Mouse (Mus musculus) kidney, postnatal 0 days (tissue): ENCODE measurements around the gene Tet1. TPM values are rescaled to one million over a fixed set of nuclear protein-coding genes. Genes with fewer than 3 reads are reported as not detected.

Source experiments
- ATAC-seq: fragments of 200-750 bp; cut with Nextera tagmentation; replicated peaks from 2 replicates; pipeline ENCODE4 v1.8.0; 2017; ENCODE audit warnings: low read depth, moderate number of reproducible peaks, moderate TSS enrichment, moderate library complexity; ENCODE audit not compliant: low FRiP score
- DNase-seq: peaks from one replicate; pipeline ENCODE4 v3.0.0-alpha.2; 2016; ENCODE audit warnings: low spot score
- H3K27ac ChIP-seq: fragments of 300-500 bp; sonication (generic); 2 replicates; pipeline ENCODE4 v1.5.1; 2014; ENCODE audit warnings: mild to moderate bottlenecking
- H3K27me3 ChIP-seq: fragments of 300-500 bp; sonication (generic); 2 replicates; pipeline ENCODE4 v1.6.1; 2014; ENCODE audit warnings: low read length, mixed read lengths; ENCODE audit not compliant: insufficient read depth
- H3K36me3 ChIP-seq: fragments of 300-500 bp; sonication (generic); 2 replicates; pipeline ENCODE4 v1.6.1; 2014; ENCODE audit warnings: low read length, mixed read lengths; ENCODE audit not compliant: insufficient read depth
- H3K4me1 ChIP-seq: fragments of 300-500 bp; sonication (generic); replicated peaks from 2 replicates; pipeline ENCODE4 v1.6.1; 2014; ENCODE audit warnings: antibody characterized with exemption, low read length, mixed read lengths; ENCODE audit not compliant: insufficient read depth
- H3K4me2 ChIP-seq: fragments of 300-500 bp; sonication (generic); 2 replicates; pipeline ENCODE4 v1.6.1; 2014; ENCODE audit warnings: mild to moderate bottlenecking, low read length, moderate library complexity, mixed read lengths
- H3K4me3 ChIP-seq: fragments of 300-500 bp; sonication (generic); replicated peaks from 2 replicates; pipeline ENCODE4 v1.5.1; 2014; ENCODE audit warnings: low read depth, low read length
- H3K9ac ChIP-seq: fragments of 300-500 bp; sonication (generic); 2 replicates; pipeline ENCODE4 v1.6.1; 2014; ENCODE audit warnings: low read depth, low read length
- H3K9me3 ChIP-seq: fragments of 300-500 bp; sonication (generic); replicated peaks from 2 replicates; pipeline ENCODE4 v1.6.1; 2016; ENCODE audit warnings: low read length, inconsistent platforms, mixed read lengths
- CTCF ChIP-seq: IDR thresholded peaks from 2 replicates; pipeline ENCODE4 v1.5.1; 2016; ENCODE audit warnings: antibody characterized with exemption, low read depth, mild to moderate bottlenecking, moderate library complexity
- WGBS: fragments of 180-500 bp; shearing (Covaris S2); extraction: QIAGEN DNeasy Blood & Tissue Kit; methylation state at CpG from one replicate; pipeline ENCODE4 v1.1.7; 2014; 5-methylcytosine and 5-hydroxymethylcytosine counted together
- polyA plus RNA-seq: library from polyadenylated mRNA; unstranded; fragments of >200 nt; fragmentation: Nextera tagmentation; extraction: Ambion mirVana; gene quantifications from 2 replicates; pipeline ENCODE4 v1.2.1, GENCODE M21; 2015

Gene Tet1
- polyA plus RNA-seq, 1 experiment from 2014 or later = 17.3 TPM

DNA sequence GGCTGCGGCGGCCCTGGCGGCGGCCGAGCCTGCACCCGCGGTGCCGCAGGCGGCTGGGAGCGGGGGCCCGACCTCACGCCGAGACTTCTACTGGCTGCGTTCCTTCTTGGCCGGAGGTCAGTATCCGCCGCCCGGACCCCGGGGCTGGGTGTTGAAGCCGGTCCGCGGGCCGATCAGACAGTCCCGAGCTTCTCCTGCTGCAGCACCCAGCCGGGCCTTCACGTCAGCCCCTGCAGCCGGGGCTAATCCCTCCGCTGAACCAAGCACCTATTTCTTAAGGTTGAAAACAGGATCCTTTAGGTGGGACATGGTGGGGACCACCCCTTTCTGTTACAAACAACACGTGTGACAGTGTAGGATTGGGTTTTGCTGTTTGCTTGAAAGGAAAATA, 12.0 kb upstream of the Tet1 start:
- H3K27me3 ChIP-seq = no peaks in the 10 kb centered on the region
- H3K4me2 ChIP-seq = peak overlapping the region; percentile 90
- peak; percentile 75 for ATAC-seq

DNA sequence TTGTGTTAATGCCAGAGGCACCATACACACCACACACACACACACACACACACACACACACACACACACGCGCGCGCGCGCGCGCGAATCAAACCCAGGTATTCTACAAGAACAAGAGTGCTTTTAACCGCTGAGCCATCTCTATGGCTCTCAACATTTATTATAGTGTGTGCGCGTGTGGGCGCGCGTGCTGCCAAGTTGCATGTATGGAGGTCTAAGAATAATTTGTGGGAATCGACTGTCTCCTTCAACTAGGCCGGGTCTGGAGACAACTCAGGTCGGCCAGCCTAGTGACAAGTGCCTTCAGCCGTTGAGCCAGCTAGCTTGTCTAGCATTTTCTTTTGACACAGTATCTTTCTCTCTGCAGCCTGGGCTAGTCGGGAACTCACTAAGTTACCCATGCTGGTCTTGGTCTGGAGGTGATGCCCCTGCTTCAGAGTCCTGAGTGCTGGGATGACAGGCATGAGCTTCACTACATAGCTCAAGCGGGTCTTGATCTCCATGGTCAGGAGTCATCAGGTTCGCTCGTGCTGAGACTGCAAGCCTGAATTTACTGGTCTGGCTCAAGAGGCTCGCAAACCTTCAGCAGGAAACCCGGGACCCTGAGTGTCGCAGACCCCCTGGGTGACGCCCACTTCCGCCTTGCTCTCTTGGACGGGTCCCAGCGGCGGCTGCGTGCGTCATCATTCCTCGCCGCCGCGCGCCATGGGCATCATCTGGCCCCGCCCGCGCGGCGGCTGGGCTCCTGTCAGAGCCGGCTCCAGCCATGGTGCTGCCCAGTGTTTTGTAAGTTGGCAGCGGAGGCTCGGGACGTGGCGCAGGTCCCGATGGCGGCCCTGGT, 11.3 kb upstream of the Tet1 start, which contains the start of gene Slc25a16:
TSS of gene Slc25a16 (plus strand) at position 709 of the 841 bp plus-strand sequence.
- Histone ChIP-seq H3K36me3 (no peaks in the 10 kb centered on the region), H3K4me2 (peak within 1 kb of the TSS; percentile 90), H3K4me3 (peak within 1 kb of the TSS; percentile 95), H3K27ac (peak within 1 kb of the TSS; percentile 92), H3K9me3 (no peaks in the 10 kb centered on the region), H3K27me3 (no peaks in the 10 kb centered on the region), H3K9ac (peak within 1 kb of the TSS; percentile 92), H3K4me1 (peaks cover 10% of the 10 kb centered on the region; the same call in 1 of the 2 replicates)
- peak; percentile 97 for ATAC-seq
- WGBS = 7% methylated on average over 50 of the region's 50 CpGs
- DNase-seq = peak; percentile 96
- no peak for TF ChIP-seq CTCF

More for the DNA sequence above, 12.0 kb upstream of the Tet1 start:
- no peak for TF ChIP-seq CTCF
- no peak for DNase-seq
- Histone ChIP-seq H3K4me1 (peaks cover 10% of the 10 kb centered on the region; the same call in 1 of the 2 replicates), H3K27ac (peak overlapping the region; percentile 92), H3K9ac (peak overlapping the region; percentile 92), H3K9me3 (no peaks in the 10 kb centered on the region), H3K4me3 (peak overlapping the region; percentile 95), H3K36me3 (no peaks in the 10 kb centered on the region)
- WGBS = 0% methylated on average over 20 of the region's 29 CpGs

DNA sequence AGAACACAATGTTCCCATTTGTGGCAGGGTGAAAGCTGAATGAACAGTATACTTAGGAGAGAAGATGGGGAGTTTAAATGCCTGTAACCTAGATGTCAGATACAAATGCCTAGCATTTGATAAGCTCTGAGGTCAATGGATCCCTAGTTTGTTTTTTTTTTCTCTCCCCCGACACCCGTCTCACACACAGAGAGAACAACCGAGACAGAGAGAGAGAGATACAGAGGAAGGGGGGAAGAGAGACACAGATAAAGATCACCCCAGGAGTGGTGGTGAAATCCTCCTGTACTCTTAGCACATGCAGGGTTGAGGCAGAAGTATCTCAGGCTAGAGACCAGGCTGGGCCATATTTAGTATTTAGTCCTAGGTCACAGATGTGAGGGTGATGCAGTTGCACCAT, 10.2 kb upstream of the Tet1 start:
- Histone ChIP-seq H3K9me3 (no peaks in the 10 kb centered on the region), H3K27ac (no peak overlapping the region), H3K4me1 (peaks cover 10% of the 10 kb centered on the region; the same call in 1 of the 2 replicates), H3K36me3 (no peaks in the 10 kb centered on the region), H3K4me2 (no peak overlapping the region), H3K9ac (no peak overlapping the region), H3K4me3 (no peak overlapping the region), H3K27me3 (no peaks in the 10 kb centered on the region)
- ATAC-seq (no peak), DNase-seq (no peak)
- no peak for TF ChIP-seq CTCF
- WGBS = 76% methylated on average over 3 of the region's 3 CpGs

GRCm38 (mm10) chr10:62911120-62911519, 2.3 kb upstream of the Tet1 start:
- H3K27me3 ChIP-seq = no peaks in the 10 kb centered on the region
- H3K4me1 ChIP-seq = no peaks in the 10 kb centered on the region
- H3K4me2 ChIP-seq = no peak overlapping the region
- H3K27ac ChIP-seq = no peak overlapping the region
- H3K9me3 ChIP-seq = no peaks in the 10 kb centered on the region
- H3K36me3 ChIP-seq = no peaks in the 10 kb centered on the region
- DNase-seq (no peak), ATAC-seq (no peak)
- no peak overlapping the region for H3K9ac ChIP-seq
- no peak overlapping the region for H3K4me3 ChIP-seq
- TF ChIP-seq CTCF = no peak
- WGBS = 92% methylated on average over 2 of the region's 2 CpGs

DNA sequence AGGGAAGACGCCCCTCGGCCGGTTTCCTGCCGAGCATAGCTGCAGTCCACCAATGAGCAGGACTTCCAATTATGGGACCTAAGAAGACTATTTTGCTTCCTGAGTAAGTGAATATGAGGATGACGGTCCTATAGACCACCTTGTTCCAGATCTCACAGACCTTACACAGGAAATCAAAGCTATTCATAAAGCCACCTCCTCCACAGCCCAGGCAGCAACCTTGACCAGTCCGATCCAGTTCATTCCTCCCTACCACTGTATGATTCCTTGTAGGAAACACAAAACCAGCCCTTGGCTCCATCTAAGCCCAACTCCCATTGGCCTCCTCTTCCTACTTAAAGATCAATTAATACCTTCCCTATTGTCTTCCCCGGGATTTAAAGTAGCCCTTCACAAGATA, 2.5 kb downstream of the Tet1 start:
- Histone ChIP-seq H3K9ac (no peak overlapping the region), H3K27me3 (no peaks in the 10 kb centered on the region), H3K27ac (no peak overlapping the region), H3K36me3 (no peaks in the 10 kb centered on the region), H3K4me2 (no peak overlapping the region), H3K4me1 (no peaks in the 10 kb centered on the region), H3K4me3 (no peak overlapping the region), H3K9me3 (no peaks in the 10 kb centered on the region)
- no peak for TF ChIP-seq CTCF
- 81% methylated on average over 7 of the region's 7 CpGs for WGBS
- DNase-seq (no peak), ATAC-seq (no peak)

GRCm38 (mm10) chr10:62902829-62903228, 6.0 kb downstream of the Tet1 start:
- Histone ChIP-seq H3K4me3 (no peak overlapping the region), H3K4me2 (no peak overlapping the region), H3K27ac (no peak overlapping the region), H3K36me3 (no peaks in the 10 kb centered on the region), H3K9me3 (no peaks in the 10 kb centered on the region), H3K27me3 (no peaks in the 10 kb centered on the region), H3K4me1 (no peaks in the 10 kb centered on the region), H3K9ac (no peak overlapping the region)
- ATAC-seq = no peak
- no peak for TF ChIP-seq CTCF
- WGBS = 47% methylated on average over 1 of the region's 1 CpGs
- no peak for DNase-seq
